Mouse (Mus musculus) CH12.LX (cell line): ENCODE results near the gene Spryd3.

ENCODE experiments used
- CTCF ChIP-seq, 2 experiments: IDR thresholded peaks in 1 of 2; conservative IDR thresholded peaks in 1 of 2; 2 replicates each; pipeline ENCODE4 v1.5.1; 2011 to 2012; ENCODE audit warnings: low read depth in 2 of 2, low read length in 2 of 2, improper control_type of control experiment in 1 of 2, inconsistent platforms in 1 of 2, mild to moderate bottlenecking in 1 of 2, moderate library complexity in 1 of 2
- EP300 ChIP-seq: IDR thresholded peaks from 2 replicates; pipeline ENCODE4 v1.6.1; 2011; ENCODE audit warnings: low read length, improper control_type of control experiment
- MAX ChIP-seq: IDR thresholded peaks from 2 replicates; pipeline ENCODE4 v1.6.1; 2011; ENCODE audit warnings: low read length, improper control_type of control experiment
- POLR2A ChIP-seq: IDR thresholded peaks from 2 replicates; pipeline ENCODE4 v1.6.1; 2011; ENCODE audit warnings: low read depth, mild to moderate bottlenecking, improper control_type of control experiment, low read length
- RCOR1 ChIP-seq: conservative IDR thresholded peaks from 2 replicates; pipeline ENCODE4 v1.6.1; 2012; ENCODE audit warnings: low read depth, mild to moderate bottlenecking, inconsistent platforms, low read length, improper control_type of control experiment
- TBP ChIP-seq: conservative IDR thresholded peaks from 2 replicates; pipeline ENCODE4 v1.6.1; 2011; ENCODE audit warnings: low read depth, low read length, improper control_type of control experiment

DNA sequence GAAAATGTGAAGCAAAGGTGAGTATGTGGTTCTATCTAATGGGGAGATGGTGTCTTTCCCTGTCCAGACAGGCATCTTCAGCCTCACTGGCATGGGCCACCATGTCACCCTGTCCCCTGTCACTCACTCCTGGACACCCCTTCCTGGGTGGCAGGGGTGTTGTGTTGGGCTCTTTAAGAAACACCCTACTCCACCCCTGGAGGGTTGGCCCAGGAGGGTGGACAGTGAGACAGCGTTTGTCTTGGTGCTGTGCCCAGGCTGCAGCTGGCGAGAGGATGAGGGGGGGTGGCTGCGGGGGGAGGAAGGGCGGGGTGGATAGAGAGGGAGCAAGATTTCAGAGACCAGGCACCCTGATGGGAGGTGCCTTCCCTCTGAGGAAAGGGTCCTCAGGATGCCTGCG lies 30.7 kb downstream of the Spryd3 start:
- TF ChIP-seq TBP (no peak), CTCF (conservative IDR thresholded peaks at IDR 0.05 in 1 of 2, IDR thresholded peaks at IDR 0.05 in 1 of 2; ENCODE audit: low read depth in 2 of 2, low read length in 2 of 2) (no peak), MAX (no peak), POLR2A (no peak), EP300 (no peak), RCOR1 (no peak)
